Comparison of ENCODE assay signal across 14 mouse cellular contexts in genomic region chr4:9147732-9148131, GRCm38 (mm10).
A peak's percentile ranks its signal among the peaks of the same experiment; 100 is the strongest.
DNase-seq lines count a peak whose midpoint lies in the region; ATAC-seq and TF ChIP-seq lines count a peak whose summit lies in the region.
"Had no signal": no experiment of that assay in that cellular context is flagged by ENCODE, and none has a peak within 500 bp of the region (broad histone marks: within the 10 kb centered on the region; RNA-seq: fewer than 3 reads in every experiment).

No protein-coding gene starts in this region.

- H3K36me3 ChIP-seq in hindbrain, postnatal 0 days (ENCODE audit: insufficient read depth, low read length): no peaks in the 10 kb centered on the region
- H3K36me3 ChIP-seq in midbrain, embryonic 16.5 days (ENCODE audit: control insufficient read depth, insufficient read depth, low read length): no peaks in the 10 kb centered on the region
- no peaks in the 10 kb centered on the region for H3K36me3 ChIP-seq in intestine, embryonic 16.5 days (ENCODE audit: control insufficient read depth, insufficient read depth, low read length)
- H3K36me3 ChIP-seq: heart, embryonic 12.5 days; liver, embryonic 12.5 days had no signal

- no peak overlapping the region for H3K9ac ChIP-seq in hindbrain, postnatal 0 days (replicated peaks; ENCODE audit: low read length)
- H3K9ac ChIP-seq in midbrain, embryonic 16.5 days (ENCODE audit: low read depth, low read length): no peak overlapping the region
- H3K9ac ChIP-seq in intestine, embryonic 16.5 days (ENCODE audit: low read depth, low read length): no peak overlapping the region
- H3K9ac ChIP-seq: heart, embryonic 12.5 days; liver, embryonic 12.5 days had no signal

- ATAC-seq in hindbrain, postnatal 0 days: no peak
- ATAC-seq in midbrain, embryonic 16.5 days: peak; percentile 51; the same call in 1 of the 2 replicates
- ATAC-seq in intestine, embryonic 16.5 days: no peak
- ATAC-seq: CD4-positive, CD25-positive, alpha-beta regulatory T cell, adult 4 months; liver, embryonic 12.5 days had no signal

- intact Hi-C loops in left cerebral cortex, postnatal 4 days (cut with DNase I): no loop called here

- no peak overlapping the region for H3K27ac ChIP-seq in hindbrain, postnatal 0 days
- H3K27ac ChIP-seq in midbrain, embryonic 16.5 days (ENCODE audit: low read length): no peak overlapping the region
- no peak overlapping the region for H3K27ac ChIP-seq in intestine, embryonic 16.5 days (ENCODE audit: low read length)
- H3K27ac ChIP-seq: liver, embryonic 12.5 days had no signal

- no peaks in the 10 kb centered on the region for H3K9me3 ChIP-seq in hindbrain, postnatal 0 days (ENCODE audit: low read length)
- H3K9me3 ChIP-seq in midbrain, embryonic 16.5 days (replicated peaks; ENCODE audit: control insufficient read depth, low read length, poor library complexity, severe bottlenecking): no peaks in the 10 kb centered on the region
- no peaks in the 10 kb centered on the region for H3K9me3 ChIP-seq in intestine, embryonic 16.5 days (ENCODE audit: control insufficient read depth, low read length)
- H3K9me3 ChIP-seq: liver, embryonic 12.5 days had no signal

- 17% methylated on average over 5 of the region's 5 CpGs for WGBS in hindbrain, postnatal 0 days
- 23% methylated on average over 5 of the region's 5 CpGs for WGBS in midbrain, embryonic 16.5 days
- WGBS in intestine, embryonic 16.5 days: 12% methylated on average over 5 of the region's 5 CpGs

- DNase-seq in left cerebral cortex, postnatal 4 days: peak; percentile 35
- DNase-seq in left cerebral cortex, adult 9 months (ENCODE audit: low spot score in 2 of 2): no peak
- peak; percentile 32 for DNase-seq in embryo, embryonic 9.5 days (ENCODE audit: extremely low spot score)
- DNase-seq in hindbrain, postnatal 0 days (ENCODE audit: low spot score): peak; percentile 38
- DNase-seq in gastrocnemius, postnatal 25 days: no peak
- DNase-seq: layer of hippocampus, adult 9-11 months; right cerebral cortex, postnatal 25 days; thymus, postnatal 25 days had no signal

- H3K4me3 ChIP-seq in hindbrain, postnatal 0 days (ENCODE audit: low read length): no peak overlapping the region
- H3K4me3 ChIP-seq in midbrain, embryonic 16.5 days (ENCODE audit: low read depth, low read length): no peak overlapping the region
- H3K4me3 ChIP-seq in intestine, embryonic 16.5 days (ENCODE audit: low read length): no peak overlapping the region
- H3K4me3 ChIP-seq: erythroblast, embryonic 14.5 days; heart, embryonic 12.5 days; liver, embryonic 12.5 days had no signal

- TF ChIP-seq CTCF in hindbrain, postnatal 0 days (IDR thresholded peaks at IDR 0.05; ENCODE audit: low read depth): no peak

- H3K4me1 ChIP-seq in hindbrain, postnatal 0 days (ENCODE audit: insufficient read depth, low read length): peaks cover 5% of the 10 kb centered on the region
- H3K4me1 ChIP-seq in midbrain, embryonic 16.5 days (ENCODE audit: control insufficient read depth, insufficient read depth, low read length): peaks cover 6% of the 10 kb centered on the region
- H3K4me1 ChIP-seq in intestine, embryonic 16.5 days (ENCODE audit: control insufficient read depth, insufficient read depth, low read length): 0 out of 2 replicates have a peak, but pooled peaks cover 3% of the 10 kb centered on the region
- H3K4me1 ChIP-seq: heart, embryonic 12.5 days had no signal

- no peak overlapping the region for H3K4me2 ChIP-seq in hindbrain, postnatal 0 days (ENCODE audit: low read depth, low read length)
- no peak overlapping the region for H3K4me2 ChIP-seq in midbrain, embryonic 16.5 days (ENCODE audit: low read length)
- H3K4me2 ChIP-seq in intestine, embryonic 16.5 days (ENCODE audit: low read depth, low read length): no peak overlapping the region
- H3K4me2 ChIP-seq: heart, embryonic 12.5 days; liver, embryonic 12.5 days had no signal

- H3K27me3 ChIP-seq in hindbrain, postnatal 0 days (ENCODE audit: insufficient read depth, low read length): no peaks in the 10 kb centered on the region
- H3K27me3 ChIP-seq in midbrain, embryonic 16.5 days (ENCODE audit: control insufficient read depth, insufficient read depth, low read depth, low read length): no peaks in the 10 kb centered on the region
- no peaks in the 10 kb centered on the region for H3K27me3 ChIP-seq in intestine, embryonic 16.5 days (replicated peaks; ENCODE audit: control insufficient read depth, insufficient read depth, low read length)
- H3K27me3 ChIP-seq: heart, embryonic 12.5 days had no signal

Comparison
In these comparisons a context has a peak if more than half of its experiments do, and no peak if none do; other contexts are left out.
1. DNase-seq: peak in left cerebral cortex, postnatal 4 days (single experiment), embryo, embryonic 9.5 days (single experiment) and hindbrain, postnatal 0 days (single experiment); none in left cerebral cortex, adult 9 months (0 of 2) and gastrocnemius, postnatal 25 days (single experiment).